Mouse (Mus musculus) lung, embryonic 16.5 days (tissue): Measurements from ENCODE around the gene Dcaf8. TPM values are rescaled to one million over a fixed set of nuclear protein-coding genes. Genes with fewer than 3 reads are reported as not detected.

Source experiments
- ATAC-seq: fragments of 200-750 bp; cut with Nextera tagmentation; 2 replicates; pipeline ENCODE4 v1.8.0; 2017; ENCODE audit warnings: low read depth, mild to moderate bottlenecking, moderate library complexity
- H3K27ac ChIP-seq: fragments of 300-500 bp; sonication (generic); 2 replicates; pipeline ENCODE4 v1.5.1; 2014; ENCODE audit warnings: mild to moderate bottlenecking, control low read depth, low read length
- H3K27me3 ChIP-seq: fragments of 300-500 bp; sonication (generic); 2 replicates; pipeline ENCODE4 v1.6.1; 2014; ENCODE audit warnings: low read depth, low read length, mixed read lengths; ENCODE audit not compliant: control insufficient read depth, insufficient read depth
- H3K36me3 ChIP-seq: fragments of 300-500 bp; sonication (generic); 2 replicates; pipeline ENCODE4 v1.6.1; 2014; ENCODE audit warnings: low read length; ENCODE audit not compliant: control insufficient read depth, insufficient read depth
- H3K4me1 ChIP-seq: fragments of 300-500 bp; sonication (generic); replicated peaks from 2 replicates; pipeline ENCODE4 v1.6.1; 2014; ENCODE audit warnings: low read length, mixed read lengths; ENCODE audit not compliant: control insufficient read depth, insufficient read depth
- H3K4me2 ChIP-seq: fragments of 300-500 bp; sonication (generic); 2 replicates; pipeline ENCODE4 v1.6.1; 2014; ENCODE audit warnings: low read depth, low read length, control low read depth
- H3K4me3 ChIP-seq: fragments of 300-500 bp; sonication (generic); 2 replicates; pipeline ENCODE4 v1.5.1; 2014; ENCODE audit warnings: mild to moderate bottlenecking, low read length, control low read depth
- H3K9ac ChIP-seq: fragments of 300-500 bp; sonication (generic); 2 replicates; pipeline ENCODE4 v1.6.1; 2014; ENCODE audit warnings: low read length, control low read depth
- H3K9me3 ChIP-seq: fragments of 300-500 bp; sonication (generic); 2 replicates; pipeline ENCODE4 v1.6.1; 2016; ENCODE audit warnings: low read length; ENCODE audit not compliant: control insufficient read depth
- WGBS: fragments of 180-500 bp; shearing (Covaris S2); extraction: QIAGEN DNeasy Blood & Tissue Kit; methylation state at CpG from one replicate; pipeline ENCODE4 v1.1.7; 2014; 5-methylcytosine and 5-hydroxymethylcytosine counted together
- polyA plus RNA-seq: library from polyadenylated mRNA; unstranded; fragments of >200 nt; fragmentation: Nextera tagmentation; extraction: Ambion mirVana; gene quantifications from 2 replicates; pipeline ENCODE4 v1.2.1, GENCODE M21; 2015

The Dcaf8 gene
- polyA plus RNA-seq, 1 experiment from 2014 or later = 133 TPM

GRCm38 (mm10) chr1:172204033-172204813 lies 56.3 kb downstream of the Dcaf8 start:
- Histone ChIP-seq H3K36me3 (peaks cover 12% of the 10 kb centered on the region), H3K27me3 (no peaks in the 10 kb centered on the region), H3K9me3 (no peaks in the 10 kb centered on the region), H3K4me3 (no peak overlapping the region), H3K9ac (peak overlapping the region; percentile 38), H3K4me1 (peaks cover 64% of the 10 kb centered on the region), H3K27ac (peak overlapping the region; percentile 88), H3K4me2 (peak overlapping the region; percentile 40)
- ATAC-seq = no peak
- 30% methylated on average over 9 of the region's 9 CpGs for WGBS

GRCm38 (mm10) chr1:172204814-172205740 lies 57.2 kb downstream of the Dcaf8 start:
- H3K27me3 ChIP-seq = no peaks in the 10 kb centered on the region
- peaks cover 64% of the 10 kb centered on the region for H3K4me1 ChIP-seq
- H3K4me2 ChIP-seq = peak overlapping the region; percentile 60
- no peak for ATAC-seq
- H3K9ac ChIP-seq = peak overlapping the region; percentile 80
- peak overlapping the region; percentile 71 for H3K4me3 ChIP-seq
- peaks cover 5% of the 10 kb centered on the region; the same call in 1 of the 2 replicates for H3K36me3 ChIP-seq
- peak overlapping the region; percentile 88 for H3K27ac ChIP-seq
- H3K9me3 ChIP-seq = no peaks in the 10 kb centered on the region
- 34% methylated on average over 15 of the region's 15 CpGs for WGBS

GRCm38 (mm10) chr1:172205741-172206087 lies 57.8 kb downstream of the Dcaf8 start:
- ATAC-seq = no peak
- Histone ChIP-seq H3K9ac (peak overlapping the region; percentile 80), H3K9me3 (no peaks in the 10 kb centered on the region), H3K27ac (peak overlapping the region; percentile 80), H3K4me1 (peaks cover 60% of the 10 kb centered on the region), H3K4me3 (peak overlapping the region; percentile 71), H3K36me3 (peaks cover 3% of the 10 kb centered on the region; the same call in 1 of the 2 replicates), H3K27me3 (no peaks in the 10 kb centered on the region), H3K4me2 (peak overlapping the region; percentile 60)
- 6% methylated on average over 3 of the region's 3 CpGs for WGBS

DNA sequence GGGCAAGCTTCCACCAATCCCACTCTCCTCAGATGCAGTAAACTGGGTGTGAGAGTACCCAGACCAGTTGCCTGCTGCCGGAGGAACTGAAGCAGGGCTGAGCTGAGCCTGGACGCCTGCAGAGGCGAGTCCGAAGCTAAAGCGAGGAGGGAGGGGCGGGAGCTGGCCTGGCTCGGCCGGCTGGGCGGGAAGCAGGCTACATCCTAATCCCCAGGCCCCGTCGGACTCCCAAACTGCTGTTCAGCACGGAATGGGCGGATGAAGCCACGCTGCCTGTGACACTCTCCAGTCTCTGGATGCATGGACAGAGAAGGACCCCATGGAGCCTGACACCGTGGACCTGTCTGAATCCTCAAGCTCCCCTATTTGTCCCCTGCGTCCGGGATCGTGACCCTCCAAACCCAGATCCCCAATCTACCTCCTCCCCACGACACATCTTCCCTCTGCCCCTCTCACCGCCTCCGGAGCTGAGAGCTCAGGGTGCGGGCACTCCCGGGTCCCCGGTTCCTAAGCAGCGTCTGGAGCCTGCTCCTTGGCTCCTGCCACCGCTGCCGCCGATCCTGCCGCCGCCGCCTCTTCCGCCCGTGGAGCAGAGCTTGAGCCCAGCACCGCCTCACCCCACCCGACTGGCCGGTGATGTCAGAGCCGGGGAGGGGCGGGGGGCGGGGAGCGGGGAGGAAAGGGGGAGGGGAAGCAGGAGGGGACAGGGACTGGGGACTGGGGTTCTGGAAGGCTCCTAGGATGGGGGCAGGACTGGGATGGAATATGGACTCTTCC lies 58.4 kb downstream of the Dcaf8 start, which contains the start of gene Pea15a:
Pea15a (minus strand) TSS at position 664 of the 777 bp plus-strand sequence.
- Histone ChIP-seq H3K4me1 (peaks cover 54% of the 10 kb centered on the region), H3K36me3 (no peaks in the 10 kb centered on the region; the same call in 1 of the 2 replicates), H3K9ac (peak within 1 kb of the TSS; percentile 80), H3K27ac (peak within 1 kb of the TSS; percentile 80), H3K4me2 (peak within 1 kb of the TSS; percentile 60), H3K9me3 (no peaks in the 10 kb centered on the region), H3K4me3 (peak within 1 kb of the TSS; percentile 71), H3K27me3 (no peaks in the 10 kb centered on the region)
- ATAC-seq = peak; percentile 88
- WGBS = under 1% methylated on average over 37 of the region's 40 CpGs

DNA sequence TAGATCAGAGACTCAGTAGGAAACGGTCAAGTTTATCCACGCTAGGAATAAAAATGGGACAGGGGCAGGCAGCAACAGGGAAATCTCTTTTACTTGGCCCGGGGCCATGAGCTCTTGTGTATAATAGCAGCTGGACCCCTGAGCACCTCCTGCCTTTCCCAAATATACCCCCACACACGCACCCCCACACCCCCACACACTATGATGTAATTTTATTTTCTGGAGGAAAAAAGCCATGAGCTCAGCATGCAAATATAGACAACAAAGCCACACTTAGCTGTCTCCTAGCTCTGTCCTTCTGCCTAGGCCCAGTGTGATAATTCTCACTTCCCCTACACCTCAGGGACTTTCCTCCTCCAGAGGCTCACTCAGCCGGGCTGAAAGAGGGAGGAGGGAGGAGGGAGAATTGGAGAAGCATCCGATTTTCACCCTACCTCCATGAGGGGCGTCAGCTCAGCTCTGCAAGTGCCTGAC lies 59.3 kb downstream of the Dcaf8 start:
- Histone ChIP-seq H3K4me3 (peak overlapping the region; percentile 71), H3K9ac (peak overlapping the region; percentile 80), H3K4me1 (peaks cover 46% of the 10 kb centered on the region), H3K27ac (peak overlapping the region; percentile 80), H3K27me3 (no peaks in the 10 kb centered on the region), H3K9me3 (no peaks in the 10 kb centered on the region), H3K4me2 (peak overlapping the region; percentile 60), H3K36me3 (no peaks in the 10 kb centered on the region)
- 14% methylated on average over 7 of the region's 7 CpGs for WGBS
- ATAC-seq = peak; percentile 10

DNA sequence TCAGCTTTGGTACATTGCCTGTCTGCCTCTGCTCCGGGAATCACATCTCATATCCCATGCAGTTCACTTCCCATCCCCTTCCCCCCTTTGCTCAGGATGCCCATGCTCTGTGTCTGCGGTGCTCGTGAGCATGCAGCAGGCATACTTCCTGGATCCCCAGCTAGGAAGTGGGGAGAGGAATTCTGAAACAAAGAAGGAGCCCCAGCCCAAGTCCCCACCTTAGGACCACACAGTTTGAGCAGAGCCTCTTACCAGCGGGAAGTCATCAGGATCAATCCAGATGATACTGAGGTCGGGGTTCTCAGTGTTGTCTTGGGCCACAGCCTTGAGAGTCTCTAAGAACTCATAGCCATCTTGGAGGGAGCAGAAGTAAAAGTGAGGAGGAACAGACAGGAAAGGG lies 64.9 kb downstream of the Dcaf8 start:
- H3K27ac ChIP-seq = no peak overlapping the region; the same call in 1 of the 2 replicates

GRCm38 (mm10) chr1:172213771-172214170 lies 65.9 kb downstream of the Dcaf8 start:
- WGBS = 60% methylated on average over 4 of the region's 4 CpGs
- Histone ChIP-seq H3K4me2 (no peak overlapping the region), H3K27ac (no peak overlapping the region), H3K4me3 (no peak overlapping the region), H3K27me3 (no peaks in the 10 kb centered on the region), H3K9ac (no peak overlapping the region), H3K4me1 (peaks cover 24% of the 10 kb centered on the region), H3K9me3 (no peaks in the 10 kb centered on the region), H3K36me3 (no peaks in the 10 kb centered on the region)
- no peak for ATAC-seq

More for the DNA sequence above, 64.9 kb downstream of the Dcaf8 start:
- Histone ChIP-seq H3K36me3 (no peaks in the 10 kb centered on the region), H3K27me3 (no peaks in the 10 kb centered on the region), H3K4me1 (peaks cover 21% of the 10 kb centered on the region), H3K9me3 (no peaks in the 10 kb centered on the region), H3K9ac (no peak overlapping the region), H3K4me2 (no peak overlapping the region), H3K4me3 (no peak overlapping the region)
- 43% methylated on average over 5 of the region's 5 CpGs for WGBS
- ATAC-seq = no peak

DNA sequence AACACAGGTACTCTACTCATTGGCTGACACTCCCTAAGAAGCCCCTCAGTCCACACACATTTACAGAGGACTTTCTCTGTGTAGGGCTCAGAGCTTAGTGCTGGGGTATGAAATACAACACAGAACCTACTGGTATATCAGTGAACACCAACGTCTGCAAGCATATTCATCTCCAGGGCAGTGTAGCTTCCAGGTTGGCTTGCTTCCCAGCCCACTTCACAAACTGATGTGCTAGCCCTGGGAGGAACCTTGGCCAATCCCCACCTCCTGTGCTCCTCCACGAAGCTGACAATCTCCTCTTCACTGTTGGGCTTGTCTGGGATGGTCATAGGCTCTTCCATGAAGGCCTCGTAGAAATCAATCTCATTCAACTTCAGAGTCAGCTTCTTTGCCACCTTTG lies 66.9 kb downstream of the Dcaf8 start:
- no peaks in the 10 kb centered on the region for H3K36me3 ChIP-seq
- H3K9ac ChIP-seq = no peak overlapping the region
- no peak overlapping the region for H3K27ac ChIP-seq
- H3K4me2 ChIP-seq = no peak overlapping the region
- H3K4me3 ChIP-seq = no peak overlapping the region
- peaks cover 24% of the 10 kb centered on the region for H3K4me1 ChIP-seq
- 27% methylated on average over 3 of the region's 3 CpGs for WGBS
- no peaks in the 10 kb centered on the region for H3K9me3 ChIP-seq
- 0 out of 2 replicates have a peak, but pooled peaks have one; percentile 15 for ATAC-seq
- H3K27me3 ChIP-seq = no peaks in the 10 kb centered on the region
